Mouse (Mus musculus): ENCODE data around the gene Serp2.
A peak's percentile ranks its signal among the peaks of the same experiment; 100 is the strongest.

Serp2 gene

DNA sequence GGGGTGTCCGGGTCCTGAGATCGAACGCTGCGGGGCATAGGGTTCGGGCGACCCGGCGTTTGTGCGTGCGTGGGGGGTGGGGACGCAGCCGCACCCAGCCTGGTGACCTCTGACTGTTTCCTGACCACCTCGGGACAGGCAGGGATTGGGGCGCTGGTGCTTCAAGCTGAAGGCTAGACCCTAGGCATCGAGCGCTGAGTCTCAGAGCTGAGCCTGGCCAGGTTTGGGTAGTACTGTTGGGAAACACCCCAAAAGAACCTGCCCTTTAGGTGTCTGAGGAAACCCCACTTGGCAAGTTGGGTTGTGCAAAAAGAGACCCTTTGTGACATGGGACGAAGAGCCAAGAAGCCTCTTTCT, at the start of gene Serp2:
Gene Serp2, minus strand, starts transcription at position 38 of the 357 bp plus-strand sequence.
- DNase-seq (ENCODE audit: low read depth) = no peak

DNA sequence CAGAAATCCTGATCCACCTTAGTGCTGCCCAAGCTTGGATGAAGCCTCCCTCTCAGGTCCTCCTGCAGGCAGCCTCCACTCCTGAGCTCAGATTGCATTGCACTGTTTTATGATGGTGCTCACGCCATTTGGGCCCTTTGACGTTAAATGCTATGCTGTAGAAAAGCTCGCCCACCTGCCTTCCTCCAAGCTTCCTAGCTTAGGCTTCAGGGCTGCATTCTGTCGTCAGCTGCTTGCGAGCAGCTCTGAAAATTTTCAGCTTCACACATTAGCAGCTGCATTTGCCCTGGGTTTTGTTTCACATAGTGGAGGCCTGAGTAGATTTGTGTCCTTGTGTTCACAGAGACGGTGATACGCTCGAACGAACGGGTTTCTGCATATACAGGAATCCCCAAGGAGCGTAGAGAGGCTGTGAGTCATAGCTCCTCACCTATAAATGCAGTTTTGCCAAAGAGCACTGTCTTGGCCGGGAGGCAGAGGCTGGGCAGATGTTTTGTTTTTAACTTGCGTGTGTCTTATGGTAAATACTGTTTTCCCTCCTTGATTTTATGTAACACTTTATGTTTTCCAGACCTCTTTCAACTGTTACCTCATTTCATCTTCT, 49.3 kb upstream of the Serp2 start:
- DNase-seq (ENCODE audit: low read depth) = no peak

DNA sequence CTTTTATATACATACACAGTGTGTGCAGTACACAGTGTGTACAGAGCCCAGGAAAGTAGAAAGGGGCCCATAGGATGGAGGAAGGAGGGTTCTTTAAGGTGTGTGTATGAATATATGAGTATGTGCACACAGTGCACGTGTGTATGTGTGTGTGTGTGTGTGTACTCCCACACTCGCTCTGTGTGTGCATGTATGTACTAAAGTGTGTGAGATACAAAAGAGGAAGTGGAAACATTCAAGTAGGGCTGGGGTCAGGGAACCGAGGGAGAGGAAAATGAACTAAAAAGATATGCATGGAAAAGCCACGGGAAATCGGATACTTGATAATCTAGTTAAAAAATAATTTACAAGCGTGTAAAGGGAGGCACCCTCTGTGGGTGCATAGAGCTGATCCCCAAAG, 47.3 kb upstream of the Serp2 start:
- DNase-seq (ENCODE audit: low read depth) = no peak

DNA sequence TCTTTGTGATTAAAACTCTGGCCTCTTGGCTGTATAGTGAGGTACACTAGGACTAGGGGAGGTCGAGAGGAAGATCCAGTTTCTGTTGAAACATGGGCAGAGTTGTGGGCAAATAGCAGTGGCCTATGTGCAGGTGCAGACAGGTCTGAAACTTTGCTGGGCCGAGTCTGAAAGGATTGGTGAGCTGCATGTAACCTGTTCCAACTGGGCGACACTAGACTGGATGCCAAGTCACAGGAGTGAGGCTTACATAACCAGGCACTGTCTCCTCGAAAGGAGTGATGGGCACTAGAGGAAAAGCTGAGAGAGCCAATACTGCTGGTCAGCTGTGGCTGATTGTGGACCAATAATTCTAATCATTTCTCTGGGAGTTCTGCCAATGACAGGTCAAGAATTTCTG, 45.0 kb upstream of the Serp2 start:
- DNase-seq (ENCODE audit: low read depth) = no peak

DNA sequence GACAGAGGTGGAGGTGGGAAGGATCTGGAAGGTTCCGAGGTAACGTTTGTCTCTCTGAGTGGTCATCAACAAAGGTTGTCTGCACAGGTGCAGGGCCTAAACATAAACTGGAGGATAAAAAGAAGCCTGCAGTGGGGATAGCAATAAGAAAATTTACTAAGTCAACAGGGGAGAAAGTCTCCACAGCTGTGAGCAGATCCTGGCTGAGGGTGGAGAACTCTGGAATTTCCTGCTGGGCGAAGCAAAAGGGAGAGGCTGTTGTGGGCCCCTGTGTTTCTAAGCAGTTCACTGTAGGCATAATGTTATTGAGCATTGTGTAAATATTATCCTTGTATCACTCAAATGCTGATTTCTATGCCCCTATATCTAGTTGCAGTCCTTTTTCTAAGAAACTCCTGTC, 43.7 kb upstream of the Serp2 start:
- DNase-seq (ENCODE audit: low read depth) = no peak

DNA sequence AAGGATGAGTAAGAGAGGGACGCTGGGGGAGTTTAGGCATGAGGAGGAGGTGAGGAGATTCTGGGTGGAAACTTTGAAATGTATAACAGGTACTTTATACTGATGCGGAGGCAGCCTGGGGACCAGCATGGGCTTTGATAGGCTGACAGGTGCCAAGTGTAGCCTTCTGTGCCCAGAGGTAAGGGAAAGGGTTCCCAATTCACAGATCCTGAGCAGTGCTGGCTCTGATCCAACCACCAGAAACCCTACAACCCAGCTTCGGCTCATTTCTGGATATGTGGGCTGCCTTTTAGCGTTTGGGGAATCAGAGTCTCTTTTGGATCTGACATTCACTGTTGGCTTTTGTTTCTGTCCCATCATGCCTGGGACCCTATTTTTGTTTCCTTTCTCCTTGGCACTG, 43.0 kb upstream of the Serp2 start:
- no peak for DNase-seq (ENCODE audit: low read depth)

DNA sequence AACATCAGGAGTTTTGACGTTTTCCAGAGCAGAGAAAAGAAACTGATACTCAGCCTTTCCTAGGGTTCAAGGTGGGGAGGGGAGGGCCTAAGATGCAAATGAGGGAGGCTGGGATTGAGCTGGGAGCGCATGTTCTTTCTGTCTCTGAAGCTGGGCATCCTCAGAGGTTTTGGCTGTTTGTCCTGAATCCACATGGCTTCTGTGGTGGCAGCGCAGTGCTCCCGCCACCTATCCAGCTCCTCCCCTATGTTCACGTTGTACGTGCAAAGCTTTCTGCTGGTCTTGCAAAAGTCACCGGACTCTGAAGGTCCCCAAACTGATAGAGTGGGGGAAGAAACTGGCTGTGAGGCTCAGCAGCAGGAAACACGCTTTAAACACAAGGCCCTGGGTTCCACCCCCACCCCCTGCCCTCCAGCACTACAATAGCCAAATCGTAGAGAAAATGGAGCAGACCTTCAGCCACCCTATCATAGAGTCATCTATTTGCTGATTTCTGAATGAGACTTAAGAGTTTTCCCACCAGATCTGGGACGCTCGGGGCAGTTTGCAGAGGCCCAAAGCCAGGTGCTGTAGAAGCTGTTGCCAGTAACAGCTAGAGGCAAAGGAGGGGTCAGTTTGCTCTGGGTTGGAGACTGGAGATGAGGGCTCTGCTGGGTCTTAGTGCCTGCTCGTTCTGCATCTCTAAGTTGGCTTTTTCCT, 42.0 kb upstream of the Serp2 start:
- no peak for DNase-seq (ENCODE audit: low read depth)

DNA sequence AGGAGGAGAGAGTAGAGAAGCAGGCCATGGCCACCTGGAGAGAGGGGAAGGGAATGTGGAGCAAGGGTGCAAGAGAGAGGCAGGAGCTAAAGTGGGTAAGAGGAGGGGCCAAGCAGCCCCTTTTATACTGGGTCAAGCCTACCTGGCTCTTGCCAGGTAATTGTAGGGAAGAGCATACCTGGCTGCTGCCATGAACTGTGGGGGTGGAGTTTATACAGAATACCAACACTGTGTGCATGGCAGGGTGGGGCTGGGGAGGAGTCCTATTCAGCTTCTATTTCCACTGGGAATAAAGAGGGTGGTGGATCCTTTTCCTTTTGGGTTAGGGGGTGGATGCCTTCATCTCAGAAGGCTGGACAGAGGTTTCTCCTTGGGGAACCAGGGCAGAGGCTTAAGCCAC, 41.1 kb upstream of the Serp2 start:
- DNase-seq (ENCODE audit: low read depth) = no peak

DNA sequence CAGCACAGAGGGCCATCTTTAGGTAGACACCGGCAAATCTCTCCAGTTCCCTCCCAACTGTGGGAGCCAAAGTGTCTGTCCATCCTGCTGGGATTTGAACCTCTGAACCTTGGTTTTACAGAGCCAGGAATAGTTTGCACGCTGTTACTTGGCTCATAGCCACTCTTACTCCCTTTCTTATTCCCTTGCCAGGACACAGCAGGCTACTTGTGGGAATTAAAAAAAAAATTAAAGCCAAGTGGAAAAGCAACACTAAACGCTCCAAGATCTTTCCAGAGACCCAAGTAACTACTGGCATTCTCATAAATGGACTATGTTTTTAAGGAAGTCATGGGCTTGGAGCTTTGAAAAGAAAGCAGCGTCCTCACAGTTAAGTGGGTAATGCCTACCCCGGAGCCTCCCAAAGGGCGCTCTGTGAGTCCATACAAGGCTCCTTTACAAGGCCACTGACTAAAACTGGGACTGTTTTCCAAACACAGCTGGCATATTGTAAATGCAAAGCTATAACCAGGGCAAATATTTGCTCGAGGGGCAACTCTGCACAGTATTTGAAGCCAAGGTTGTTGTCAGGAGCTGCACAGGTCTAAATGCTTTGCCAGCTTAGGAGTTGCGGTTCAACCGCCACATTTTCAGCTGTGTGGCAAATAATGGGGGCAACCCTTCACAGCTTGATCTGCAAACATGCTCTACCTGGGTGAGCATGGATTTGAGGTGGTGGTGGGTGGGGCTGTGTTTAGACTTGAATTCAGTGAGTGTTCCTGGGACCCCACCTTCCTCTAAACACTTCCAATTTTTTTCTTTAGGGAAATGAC, 38.6 kb upstream of the Serp2 start:
- no peak for DNase-seq (ENCODE audit: low read depth)

DNA sequence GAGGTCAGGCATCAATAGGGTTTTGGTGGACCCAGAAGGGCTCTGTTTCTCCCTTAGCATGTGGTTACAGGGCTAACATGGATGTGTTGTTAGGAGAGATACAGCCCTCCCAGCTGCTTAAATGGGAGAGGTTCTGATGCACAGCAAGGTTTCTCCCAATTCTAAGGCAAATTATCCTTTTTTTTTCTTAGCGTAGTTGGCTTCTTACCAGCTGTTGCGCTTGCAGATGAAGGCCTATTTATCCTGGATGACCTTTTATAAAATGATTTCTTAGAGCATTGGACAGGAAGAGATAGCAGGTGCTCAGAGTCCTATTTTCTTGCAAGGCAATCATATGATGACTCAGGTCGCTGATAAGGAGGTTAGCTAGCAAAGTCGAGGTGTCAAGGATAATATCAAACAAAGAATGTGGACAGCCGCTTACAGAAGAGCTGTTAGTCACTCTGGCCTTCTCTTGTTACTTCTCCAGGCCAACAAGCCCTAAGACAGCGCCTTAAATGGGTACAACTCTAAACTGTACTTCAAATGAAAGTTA, 37.7 kb upstream of the Serp2 start:
- DNase-seq (ENCODE audit: low read depth) = no peak

DNA sequence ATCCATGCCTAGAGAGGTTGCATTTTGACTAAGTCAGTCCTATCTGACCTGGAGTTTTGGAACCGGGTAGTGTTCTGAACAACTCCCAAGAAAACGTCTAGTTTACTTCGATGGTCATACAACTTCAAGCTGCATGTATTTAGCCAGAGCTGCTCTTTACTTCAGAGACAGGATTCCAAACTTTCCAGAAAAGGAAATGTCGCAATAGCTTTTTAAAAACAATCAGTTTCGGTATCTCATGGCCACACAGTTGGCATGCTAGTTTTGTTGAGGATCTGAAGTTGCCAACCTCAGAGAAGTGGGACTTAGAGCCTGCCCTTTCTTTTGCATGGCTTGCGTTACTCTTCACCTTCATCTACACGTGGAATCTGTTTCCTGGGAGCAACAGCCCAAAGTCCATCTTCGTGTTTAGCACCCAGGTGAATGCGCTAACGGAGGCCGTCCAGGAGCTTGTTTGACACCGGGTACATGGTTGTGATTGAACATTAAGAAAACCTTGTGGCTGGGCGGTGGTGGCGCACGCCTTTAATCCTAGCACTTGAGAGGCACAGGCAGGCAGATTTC, 37.0 kb upstream of the Serp2 start:
- DNase-seq (ENCODE audit: low read depth) = no peak

DNA sequence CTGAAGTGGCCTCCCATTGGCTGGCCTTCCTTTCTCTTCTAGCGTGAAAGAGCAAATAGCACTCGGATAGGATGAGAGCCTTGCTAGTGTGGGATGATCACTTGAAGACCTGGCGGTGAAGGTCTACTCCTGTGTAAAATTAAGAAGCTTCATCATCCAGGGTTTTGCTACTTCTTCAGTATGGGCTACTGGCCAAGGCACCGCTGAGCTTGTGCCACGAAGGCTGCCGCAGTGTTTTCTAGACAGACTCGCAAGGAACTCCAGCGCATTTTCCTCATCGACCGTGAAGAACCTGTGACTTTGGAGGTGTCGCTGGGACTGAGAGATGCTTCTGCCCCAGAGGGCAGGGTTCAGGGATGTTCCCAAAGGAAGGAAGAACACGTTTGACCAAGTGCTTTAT, 36.0 kb upstream of the Serp2 start:
- DNase-seq (ENCODE audit: low read depth) = no peak

DNA sequence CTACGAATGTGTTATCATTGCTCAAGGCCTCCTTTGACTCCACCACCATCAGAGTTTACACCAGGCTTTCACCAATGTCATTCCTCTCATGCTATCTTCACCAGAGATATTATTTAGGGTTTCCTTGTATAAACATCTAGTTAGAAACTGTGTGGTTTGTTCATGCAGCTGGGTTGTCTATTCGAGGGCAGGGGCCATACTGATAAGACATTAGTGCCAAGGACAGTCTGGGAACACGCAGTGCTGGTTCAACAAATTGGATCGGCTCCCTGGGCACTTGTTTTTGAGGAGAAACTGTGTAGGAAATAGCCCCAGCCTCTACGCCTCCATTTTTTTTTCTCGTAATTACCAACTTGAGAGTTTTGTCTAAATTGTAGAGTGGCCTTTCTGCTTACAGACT, 35.4 kb upstream of the Serp2 start:
- DNase-seq (ENCODE audit: low read depth) = no peak

DNA sequence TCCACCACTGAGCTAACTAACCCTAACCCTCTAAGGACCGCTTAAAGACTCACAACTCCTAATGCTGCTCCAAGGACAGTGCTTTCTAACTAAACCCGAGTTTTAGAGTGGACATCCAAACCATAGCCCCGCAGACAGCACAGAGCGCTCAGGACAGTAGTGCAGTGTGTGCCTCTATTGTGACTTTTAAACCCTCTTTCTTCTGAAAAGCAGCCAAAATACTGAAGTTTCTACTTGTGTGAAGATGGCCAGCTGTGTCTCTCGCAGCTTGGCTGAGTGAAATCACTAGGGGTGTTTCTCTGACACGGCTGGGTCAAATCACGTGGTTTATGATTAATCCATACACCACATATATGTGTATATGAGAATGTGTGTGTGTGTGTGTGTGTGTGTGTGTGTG, 33.4 kb upstream of the Serp2 start:
- DNase-seq (ENCODE audit: low read depth) = no peak

DNA sequence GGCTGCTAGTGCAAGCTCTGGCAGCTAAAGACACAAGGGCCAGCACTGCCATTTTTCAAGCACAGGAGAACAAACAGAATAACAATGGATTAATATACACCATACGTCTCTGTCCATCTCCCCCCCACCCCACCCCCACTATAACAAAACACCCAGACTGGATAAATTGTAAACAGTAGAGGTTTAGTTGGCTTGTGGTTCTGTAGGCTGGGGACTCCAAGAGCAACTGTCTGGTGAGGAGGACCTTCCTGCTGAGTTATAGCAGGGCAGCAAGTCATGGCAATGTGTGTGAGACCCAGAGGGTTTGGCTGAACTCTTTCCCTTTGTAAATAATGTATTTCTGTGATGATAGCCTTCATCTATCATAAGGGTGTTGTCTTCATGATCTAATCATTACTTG, 33.0 kb upstream of the Serp2 start:
- no peak for DNase-seq (ENCODE audit: low read depth)

DNA sequence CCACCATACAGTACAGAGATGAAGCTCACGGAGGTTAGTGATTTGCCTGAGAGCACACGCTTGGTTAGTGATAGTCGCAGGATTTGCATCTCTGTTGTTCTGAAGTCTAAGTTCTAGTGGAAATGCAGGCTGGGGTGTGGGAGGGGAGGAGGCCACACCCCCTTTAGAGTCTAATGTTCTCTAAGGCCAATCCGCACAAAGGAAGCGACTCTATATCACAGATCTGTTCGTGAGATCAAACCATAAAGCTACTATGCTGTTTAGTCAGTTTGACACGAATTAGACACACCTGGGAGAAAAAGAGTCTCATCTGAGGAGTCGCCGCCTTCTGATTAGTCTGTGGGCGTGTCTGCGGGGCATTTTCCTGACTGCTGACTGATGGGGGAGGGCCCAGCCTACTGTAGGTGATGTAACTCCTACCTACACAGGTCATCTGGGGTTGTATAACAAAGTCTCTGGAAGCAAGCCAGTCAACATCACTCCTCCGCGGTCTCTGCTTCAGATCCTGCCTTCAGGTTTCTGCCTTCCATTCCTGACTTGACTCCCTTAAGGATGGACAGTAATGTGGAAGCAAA, 29.2 kb upstream of the Serp2 start:
- no peak for DNase-seq (ENCODE audit: low read depth)

DNA sequence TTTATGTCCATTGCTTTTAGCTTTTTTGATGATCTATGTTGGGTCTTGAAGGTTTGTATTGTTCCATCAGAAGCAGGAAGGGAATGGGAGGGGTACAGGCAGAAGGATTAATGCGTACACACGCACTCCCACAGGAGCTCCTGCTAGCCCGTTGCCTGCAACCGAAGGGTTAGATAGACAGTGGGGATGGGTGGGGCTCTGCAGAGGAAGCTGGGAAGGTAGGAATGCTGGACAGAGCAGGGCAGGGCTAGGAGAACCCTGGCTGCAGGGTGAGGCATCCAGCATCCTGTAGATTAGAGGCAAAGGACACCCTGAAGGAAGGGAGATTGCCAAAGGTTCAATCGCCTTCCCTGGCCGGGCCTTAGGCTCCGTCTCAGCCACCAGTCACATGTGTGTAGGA, 27.3 kb upstream of the Serp2 start:
- DNase-seq (ENCODE audit: low read depth) = no peak

DNA sequence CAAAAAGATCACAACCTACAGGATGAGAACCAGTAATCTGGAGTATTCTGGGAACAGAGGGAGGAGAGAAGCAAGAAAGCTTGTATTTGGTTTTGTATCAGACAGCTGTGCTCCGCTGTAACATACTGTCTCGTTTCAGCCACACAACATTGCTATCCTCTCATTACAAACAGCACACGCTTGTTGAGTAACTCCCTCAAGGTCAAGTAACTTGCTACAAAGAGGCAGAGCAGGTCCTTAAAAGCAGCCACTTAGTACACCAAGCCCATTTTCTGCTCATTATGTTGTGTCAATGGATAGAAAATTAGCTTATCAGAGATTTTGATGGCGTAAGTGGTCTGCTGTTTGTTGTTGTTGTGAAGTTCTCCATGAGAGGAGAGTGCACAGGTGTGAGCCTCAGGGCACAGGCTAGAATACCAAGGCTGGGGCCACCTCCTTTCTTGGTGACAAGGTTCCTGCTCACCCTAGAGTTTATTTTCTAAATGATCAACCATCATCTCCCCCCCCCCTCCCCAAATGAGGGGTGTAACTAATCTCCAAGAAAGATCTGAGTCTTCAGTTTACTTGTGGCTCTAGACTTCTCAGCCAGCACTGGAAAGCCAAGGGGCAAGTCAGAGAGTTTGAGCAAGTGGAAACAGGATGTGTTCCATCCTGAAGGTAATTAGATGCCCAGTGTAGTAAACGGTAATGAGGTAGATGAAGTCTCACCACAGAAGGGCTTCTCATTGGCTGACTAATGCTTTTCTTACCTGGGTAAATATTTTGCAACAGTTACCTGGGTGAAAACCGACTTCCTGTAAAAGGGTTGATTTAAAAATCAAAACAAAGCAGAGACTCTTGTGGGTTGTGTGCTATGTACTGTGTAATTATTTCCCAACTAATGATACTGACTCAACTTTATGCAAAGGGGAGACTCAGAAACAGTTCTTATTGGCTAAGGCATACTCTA, 25.6 kb upstream of the Serp2 start:
- DNase-seq (ENCODE audit: low read depth) = peak; percentile 43

DNA sequence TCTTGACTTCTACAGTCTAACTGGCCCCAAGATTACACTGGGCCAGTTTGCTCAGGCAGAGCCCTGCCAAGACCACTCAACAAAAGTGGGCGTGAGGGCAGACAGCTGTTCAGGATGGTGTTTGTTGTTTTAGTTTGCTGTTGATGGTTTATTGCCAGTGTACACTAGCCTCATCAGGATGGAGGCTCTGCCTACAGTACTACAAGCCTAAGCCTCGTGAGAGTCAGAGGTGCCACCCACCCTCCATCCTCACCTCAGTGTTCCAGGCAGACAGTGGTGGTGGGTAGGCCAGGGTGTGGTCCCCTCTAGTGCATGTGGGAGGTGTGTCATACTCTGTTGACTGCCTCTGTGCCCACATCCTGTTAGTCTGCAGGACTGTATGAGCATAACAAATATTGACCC, 23.0 kb upstream of the Serp2 start:
- peak; percentile 39 for DNase-seq (ENCODE audit: low read depth)

DNA sequence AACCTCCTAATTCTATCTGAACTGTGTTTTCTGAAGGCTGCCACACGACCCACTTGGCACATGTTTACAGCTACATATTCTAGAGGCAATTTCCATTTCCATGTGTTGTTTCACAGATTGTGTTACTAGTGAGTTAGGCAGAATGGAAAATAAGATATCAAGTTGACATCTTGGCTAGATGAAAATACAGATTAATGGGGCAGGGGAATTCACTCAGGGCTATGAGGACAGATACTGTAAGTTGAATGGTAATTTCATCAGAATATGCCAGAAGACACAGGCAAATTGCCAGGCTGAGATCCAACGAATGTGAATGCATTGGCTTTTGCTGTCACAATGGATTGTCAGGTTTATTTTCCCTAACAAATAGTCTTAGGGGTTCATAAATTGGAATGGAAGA, 21.2 kb upstream of the Serp2 start:
- no peak for DNase-seq (ENCODE audit: low read depth)

DNA sequence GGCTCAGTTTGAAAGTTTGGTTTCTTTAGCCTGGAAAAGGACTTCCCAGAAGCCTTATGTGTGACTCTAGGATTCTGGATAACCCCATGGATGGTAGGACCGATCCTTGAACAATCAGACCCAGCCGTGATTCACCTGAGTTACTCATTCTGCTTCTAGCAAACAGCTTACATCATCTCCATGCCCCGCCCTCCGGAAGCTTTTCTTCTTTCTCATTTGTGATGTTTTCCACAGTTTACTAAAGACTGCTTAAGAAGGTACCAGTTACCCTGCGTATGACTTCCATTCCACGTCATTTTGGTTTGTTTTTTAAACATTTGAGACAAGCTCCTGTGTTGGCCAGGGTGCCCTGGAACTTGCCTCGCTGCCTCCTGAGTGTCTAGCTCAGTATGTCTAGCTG, 13.6 kb upstream of the Serp2 start:
- DNase-seq (ENCODE audit: low read depth) = peak; percentile 44

All from naive thymus-derived CD4-positive, alpha-beta T cell, adult 2 months (primary cell).